Mouse (Mus musculus): ENCODE measurements around the gene Zfp580. TPM values are rescaled to one million over a fixed set of nuclear protein-coding genes. Genes with fewer than 3 reads are reported as not detected.

Gene Zfp580
- total RNA-seq, 2 experiments from 2014 or later, result 2.1 TPM; not detected in 1

DNA sequence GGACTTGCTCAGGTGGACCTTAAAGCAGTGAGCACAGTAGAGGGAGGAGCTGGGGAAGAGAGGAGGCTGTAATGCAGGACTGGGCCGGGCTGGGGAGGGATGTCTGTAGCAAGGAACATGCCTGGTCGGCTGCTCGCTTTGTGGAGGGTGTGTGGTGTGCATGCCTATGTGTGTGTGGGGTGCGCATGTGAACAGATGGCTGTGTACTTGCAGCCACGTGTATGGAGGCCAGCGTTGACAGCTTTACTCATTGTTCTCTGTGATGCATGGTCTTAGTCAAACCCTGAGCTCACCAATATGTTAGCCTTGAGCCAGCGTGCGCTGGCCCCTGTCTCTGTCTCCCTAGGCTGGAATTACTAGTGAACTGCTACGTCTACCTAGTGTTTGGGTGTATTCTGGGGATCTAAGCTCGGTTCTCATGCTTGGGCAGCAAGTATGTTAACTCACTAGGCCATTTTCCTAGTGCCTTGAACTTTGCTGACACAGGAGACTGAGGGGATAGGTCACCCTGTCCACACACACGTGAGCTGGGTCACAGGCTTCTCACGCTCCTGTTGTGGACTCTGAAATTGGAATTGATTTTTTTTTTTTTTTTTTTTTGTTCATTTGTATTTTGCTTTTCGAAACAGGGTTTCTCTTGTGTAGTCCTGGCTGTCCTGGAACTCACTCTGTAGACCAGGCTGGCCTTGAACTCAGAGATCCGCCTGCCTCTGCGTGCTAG lies 39.8 kb downstream of the Zfp580 start:
- no peak for ATAC-seq (replicated peaks; ENCODE audit: low FRiP score, low TSS enrichment, poor library complexity, severe bottlenecking)

DNA sequence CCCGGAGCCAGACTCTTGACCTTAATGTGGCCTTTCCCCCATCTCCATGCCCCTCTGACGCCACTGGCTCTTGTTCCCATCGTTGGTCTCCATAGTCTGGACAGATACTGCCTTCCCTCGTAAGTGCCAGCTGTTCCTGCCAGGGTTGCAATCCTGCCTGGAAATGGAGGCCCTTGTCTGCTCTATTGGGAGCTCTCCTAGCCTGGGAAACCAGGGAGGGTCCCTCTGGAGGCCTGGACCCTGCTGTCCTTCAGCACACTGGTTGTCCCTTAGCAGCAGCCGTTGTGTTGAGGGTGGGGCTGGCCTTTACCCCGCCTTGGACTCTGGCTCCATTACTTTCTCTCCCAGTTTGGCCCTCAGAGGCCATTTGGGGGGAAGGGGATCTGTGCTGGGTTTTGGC lies 41.0 kb downstream of the Zfp580 start:
- no peak for ATAC-seq (replicated peaks; ENCODE audit: low FRiP score, low TSS enrichment, poor library complexity, severe bottlenecking)

DNA sequence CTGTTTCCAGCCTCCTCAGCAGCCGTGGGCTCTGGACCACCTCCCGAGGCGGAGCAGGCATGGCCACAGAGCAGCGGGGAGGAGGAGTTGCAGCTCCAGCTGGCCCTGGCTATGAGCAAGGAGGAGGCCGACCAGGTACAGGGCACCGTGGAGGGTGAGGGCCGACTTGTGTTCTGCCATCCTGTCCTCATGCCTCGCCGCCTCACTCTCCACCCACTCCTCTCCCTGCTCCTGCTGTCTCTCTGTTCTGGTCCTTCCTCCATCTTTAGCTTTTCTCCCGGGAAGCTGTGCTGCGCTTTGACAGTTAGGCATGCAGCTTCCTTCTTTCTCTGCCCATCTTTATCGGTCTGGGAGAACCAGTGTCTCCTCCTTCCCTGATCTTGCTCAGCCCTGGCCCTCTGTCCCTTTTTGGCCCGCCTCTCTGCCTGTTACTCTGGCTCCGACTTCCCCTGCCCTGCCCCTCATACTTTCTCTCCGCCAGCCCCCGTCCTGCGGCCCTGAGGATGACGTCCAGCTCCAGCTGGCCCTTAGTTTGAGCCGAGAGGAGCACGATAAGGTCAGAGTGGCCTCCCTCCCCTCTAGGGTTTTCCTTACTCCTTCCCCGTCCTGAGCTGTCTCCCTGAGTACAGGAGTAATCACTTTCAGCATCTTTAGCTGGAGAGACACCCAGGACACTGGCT lies 41.6 kb downstream of the Zfp580 start:
- no peak for ATAC-seq (replicated peaks; ENCODE audit: low FRiP score, low TSS enrichment, poor library complexity, severe bottlenecking)

DNA sequence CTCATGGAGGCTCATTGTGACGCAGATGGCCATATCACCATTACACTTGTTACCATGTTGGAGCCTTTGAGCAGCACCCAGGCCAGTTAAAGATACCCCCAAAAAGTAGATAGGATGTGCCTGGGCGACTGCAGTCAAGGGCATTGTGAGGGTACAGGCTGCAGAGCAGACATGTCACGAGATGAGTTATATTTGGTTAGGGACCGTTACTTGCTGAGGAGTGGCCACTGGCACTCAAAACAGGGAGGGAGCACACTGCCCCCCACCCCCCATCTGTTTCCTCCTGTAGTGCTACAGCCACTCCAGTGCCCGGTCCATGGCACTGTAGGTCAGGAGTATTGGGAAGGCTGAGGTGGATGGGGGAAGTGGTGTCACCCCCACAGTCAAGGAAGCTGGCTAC lies 47.4 kb downstream of the Zfp580 start:
- no peak for ATAC-seq (replicated peaks; ENCODE audit: low FRiP score, low TSS enrichment, poor library complexity, severe bottlenecking)

DNA sequence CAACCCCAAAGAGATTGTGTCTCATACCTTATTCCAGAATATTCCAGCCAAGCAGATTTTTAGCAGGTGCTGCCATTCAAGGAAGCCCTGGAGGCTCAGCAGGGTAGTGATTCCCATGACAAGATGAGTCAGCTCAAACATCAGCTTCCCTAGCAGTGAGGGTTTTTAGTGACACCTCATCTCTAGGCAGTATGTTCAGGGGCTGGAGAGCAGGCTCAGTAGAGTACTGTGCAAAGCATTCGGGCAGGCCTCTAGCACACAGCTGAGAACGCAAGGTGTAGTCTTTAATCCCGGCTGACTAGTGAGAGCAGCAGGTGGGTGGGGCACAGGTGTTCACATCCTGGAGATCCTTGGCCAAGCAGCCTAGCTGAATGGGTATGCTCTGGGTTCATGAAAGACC lies 48.5 kb downstream of the Zfp580 start:
- ATAC-seq (replicated peaks; ENCODE audit: low FRiP score, low TSS enrichment, poor library complexity, severe bottlenecking), result no peak

DNA sequence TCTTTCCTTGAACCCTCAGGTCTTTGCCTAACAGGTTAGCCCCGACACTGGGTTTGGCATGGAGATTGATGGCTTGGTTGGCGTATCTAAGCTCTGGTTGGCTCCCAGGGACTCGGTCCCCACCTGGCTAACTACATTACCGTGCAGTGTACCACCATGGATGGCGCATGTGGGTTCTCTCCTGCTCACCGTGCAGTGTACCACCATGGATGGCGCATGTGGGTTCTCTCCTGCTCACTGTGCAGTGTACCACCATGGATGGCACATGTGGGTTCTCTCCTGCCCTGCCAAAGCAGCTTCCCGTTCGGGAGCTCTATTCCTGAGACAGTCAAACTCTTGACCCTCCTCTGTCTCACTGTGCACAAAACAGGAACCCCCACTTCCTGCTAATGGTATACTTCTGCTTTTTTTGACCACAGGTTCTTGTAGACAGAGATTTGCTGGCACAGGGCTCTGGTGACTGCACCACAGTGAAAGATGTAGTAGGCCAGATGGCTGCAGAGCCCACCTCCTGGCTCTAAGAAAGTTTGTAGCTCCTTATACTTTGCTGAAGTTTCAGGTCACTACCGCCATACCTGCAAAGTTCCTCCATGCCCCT lies 49.8 kb downstream of the Zfp580 start:
- ATAC-seq (replicated peaks; ENCODE audit: low FRiP score, low TSS enrichment, poor library complexity, severe bottlenecking), result peak; percentile 32; the same call in 1 of the 2 replicates

DNA sequence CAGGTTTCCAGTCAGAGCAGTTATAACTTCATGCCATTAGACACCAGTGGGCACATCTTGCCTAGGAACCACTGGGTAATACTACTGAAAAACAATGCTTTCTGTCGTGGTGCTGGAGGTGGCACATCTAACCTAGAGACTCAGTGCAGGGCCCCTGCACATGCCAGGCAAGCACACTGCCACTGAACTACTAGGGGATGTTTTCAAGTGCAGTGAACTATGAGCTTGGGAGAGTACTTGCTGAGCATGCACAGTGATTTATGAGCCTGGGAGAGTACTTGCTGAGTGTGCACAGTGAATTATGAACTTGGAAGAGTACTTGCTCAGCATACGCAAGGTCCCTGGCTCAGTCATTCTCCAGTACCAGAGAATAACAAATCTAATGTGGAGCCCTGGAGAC lies 51.2 kb downstream of the Zfp580 start:
- ATAC-seq (replicated peaks; ENCODE audit: low FRiP score, low TSS enrichment, poor library complexity, severe bottlenecking), result no peak

Other genes starting within 250 kb of the Zfp580 start
- 291 and 381 TPM in 2 replicates for gene Ube2s, start 238.9 kb upstream of the Zfp580 start, total RNA-seq (2014; fragmentation: Nextera tagmentation)
- gene Ube2s, start 238.9 kb upstream of the Zfp580 start, total RNA-seq (2017), result 146 and 204 TPM in 2 replicates
- gene Shisa7, start 206.8 kb upstream of the Zfp580 start, total RNA-seq (2014; fragmentation: Nextera tagmentation), result 0.31 TPM in 1 of 2 replicates, not detected in the other
- gene Shisa7, start 206.8 kb upstream of the Zfp580 start, total RNA-seq (2017), result not detected in 2 replicates
- 1.8 and 12.5 TPM in 2 replicates for gene Isoc2b, start 181.3 kb upstream of the Zfp580 start, total RNA-seq (2014; fragmentation: Nextera tagmentation)
- gene Isoc2b, start 181.3 kb upstream of the Zfp580 start, total RNA-seq (2017), result 13.3 and 86.2 TPM in 2 replicates
- 7.9 and 9.6 TPM in 2 replicates for gene Isoc2a, start 174.4 kb upstream of the Zfp580 start, total RNA-seq (2014; fragmentation: Nextera tagmentation)
- 7.4 and 13.2 TPM in 2 replicates for gene Isoc2a, start 174.4 kb upstream of the Zfp580 start, total RNA-seq (2017)
- not detected in 2 replicates for gene Gm36210, start 145.0 kb upstream of the Zfp580 start, total RNA-seq (2014; fragmentation: Nextera tagmentation)
- not detected in 2 replicates for gene Gm36210, start 145.0 kb upstream of the Zfp580 start, total RNA-seq (2017)
- 8.2 and 11.6 TPM in 2 replicates for gene Zfp628, start 136.3 kb upstream of the Zfp580 start, total RNA-seq (2014; fragmentation: Nextera tagmentation)
- gene Zfp628, start 136.3 kb upstream of the Zfp580 start, total RNA-seq (2017), result 1.1 and 1.2 TPM in 2 replicates
- gene Nat14, start 129.5 kb upstream of the Zfp580 start, total RNA-seq (2014; fragmentation: Nextera tagmentation), result 6.6 TPM in 1 of 2 replicates, not detected in the other
- 0.23 and 1.9 TPM in 2 replicates for gene Nat14, start 129.5 kb upstream of the Zfp580 start, total RNA-seq (2017)
- gene Ssc5d, start 125.8 kb upstream of the Zfp580 start, total RNA-seq (2014; fragmentation: Nextera tagmentation), result not detected in 2 replicates
- not detected in 2 replicates for gene Ssc5d, start 125.8 kb upstream of the Zfp580 start, total RNA-seq (2017)
- gene Sbk2, start 87.1 kb upstream of the Zfp580 start, total RNA-seq (2014; fragmentation: Nextera tagmentation), result 0.69 TPM in 1 of 2 replicates, not detected in the other
- not detected in 2 replicates for gene Sbk2, start 87.1 kb upstream of the Zfp580 start, total RNA-seq (2017)
- not detected in 2 replicates for gene Sbk3, start 80.4 kb upstream of the Zfp580 start, total RNA-seq (2014; fragmentation: Nextera tagmentation)
- not detected in 2 replicates for gene Sbk3, start 80.4 kb upstream of the Zfp580 start, total RNA-seq (2017)
- gene Zfp579, start 55.4 kb upstream of the Zfp580 start, total RNA-seq (2014; fragmentation: Nextera tagmentation), result 12.0 and 32.5 TPM in 2 replicates
- 0.76 and 2.2 TPM in 2 replicates for gene Zfp579, start 55.4 kb upstream of the Zfp580 start, total RNA-seq (2017)
- 16.6 and 19.9 TPM in 2 replicates for gene Zfp524, start 37.1 kb upstream of the Zfp580 start, total RNA-seq (2014; fragmentation: Nextera tagmentation)
- gene Zfp524, start 37.1 kb upstream of the Zfp580 start, total RNA-seq (2017), result 3.0 and 9.3 TPM in 2 replicates
- 34.8 and 35.7 TPM in 2 replicates for gene Fiz1, start 36.8 kb upstream of the Zfp580 start, total RNA-seq (2014; fragmentation: Nextera tagmentation)
- gene Fiz1, start 36.8 kb upstream of the Zfp580 start, total RNA-seq (2017), result 19.8 and 32.7 TPM in 2 replicates
- gene Gm44973, start 36.0 kb upstream of the Zfp580 start, total RNA-seq (2014; fragmentation: Nextera tagmentation), result 2.6 TPM in 1 of 2 replicates, not detected in the other
- not detected in 2 replicates for gene Gm44973, start 36.0 kb upstream of the Zfp580 start, total RNA-seq (2017)
- 22.7 and 24.4 TPM in 2 replicates for gene Zfp865, start 31.2 kb upstream of the Zfp580 start, total RNA-seq (2014; fragmentation: Nextera tagmentation)
- 7.8 and 9.8 TPM in 2 replicates for gene Zfp865, start 31.2 kb upstream of the Zfp580 start, total RNA-seq (2017)
- not detected in 2 replicates for gene Ccdc106, start 31.0 kb upstream of the Zfp580 start, total RNA-seq (2014; fragmentation: Nextera tagmentation)
- gene Ccdc106, start 31.0 kb upstream of the Zfp580 start, total RNA-seq (2017), result 0.42 and 0.56 TPM in 2 replicates
- gene 4632433K11Rik, start 17.4 kb upstream of the Zfp580 start, total RNA-seq (2014; fragmentation: Nextera tagmentation), result 1.3 and 2.0 TPM in 2 replicates
- gene 4632433K11Rik, start 17.4 kb upstream of the Zfp580 start, total RNA-seq (2017), result 0.23 TPM in 1 of 2 replicates, not detected in the other
- 1.0 and 1.9 TPM in 2 replicates for gene Zfp784, start 13.1 kb upstream of the Zfp580 start, total RNA-seq (2014; fragmentation: Nextera tagmentation)
- gene Zfp784, start 13.1 kb upstream of the Zfp580 start, total RNA-seq (2017), result 0.09 and 2.9 TPM in 2 replicates
- gene U2af2, start 10.6 kb downstream of the Zfp580 start, total RNA-seq (2014; fragmentation: Nextera tagmentation), result 259 and 276 TPM in 2 replicates
- gene U2af2, start 10.6 kb downstream of the Zfp580 start, total RNA-seq (2017), result 284 and 302 TPM in 2 replicates
- gene Epn1, start 28.7 kb downstream of the Zfp580 start, total RNA-seq (2014; fragmentation: Nextera tagmentation), result 134 and 193 TPM in 2 replicates
- gene Epn1, start 28.7 kb downstream of the Zfp580 start, total RNA-seq (2017), result 51.1 and 62.6 TPM in 2 replicates
- not detected in 2 replicates for gene Rfpl4, start 65.4 kb downstream of the Zfp580 start, total RNA-seq (2014; fragmentation: Nextera tagmentation)
- not detected in 2 replicates for gene Rfpl4, start 65.4 kb downstream of the Zfp580 start, total RNA-seq (2017)
- not detected in 2 replicates for gene Rasl2-9, start 74.4 kb downstream of the Zfp580 start, total RNA-seq (2014; fragmentation: Nextera tagmentation)
- not detected in 2 replicates for gene Rasl2-9, start 74.4 kb downstream of the Zfp580 start, total RNA-seq (2017)
- gene Vmn1r55, start 98.1 kb downstream of the Zfp580 start, total RNA-seq (2014; fragmentation: Nextera tagmentation), result not detected in 2 replicates
- gene Vmn1r55, start 98.1 kb downstream of the Zfp580 start, total RNA-seq (2017), result not detected in 2 replicates
- gene Vmn1r56, start 145.2 kb downstream of the Zfp580 start, total RNA-seq (2014; fragmentation: Nextera tagmentation), result not detected in 2 replicates
- not detected in 2 replicates for gene Vmn1r56, start 145.2 kb downstream of the Zfp580 start, total RNA-seq (2017)
- gene Vmn1r57, start 167.0 kb downstream of the Zfp580 start, total RNA-seq (2014; fragmentation: Nextera tagmentation), result not detected in 2 replicates
- gene Vmn1r57, start 167.0 kb downstream of the Zfp580 start, total RNA-seq (2017), result not detected in 2 replicates